Mouse (Mus musculus) limb, embryonic 14.5 days (tissue): ENCODE measurements around the gene Pkdrej. TPM values are rescaled to one million over a fixed set of nuclear protein-coding genes. Genes with fewer than 3 reads are reported as not detected.

Source experiments
- ATAC-seq: fragments of 200-750 bp; cut with Nextera tagmentation; 2 replicates; pipeline ENCODE4 v1.8.0; 2017; ENCODE audit warnings: low read depth, moderate number of reproducible peaks, moderate TSS enrichment; ENCODE audit not compliant: low FRiP score
- DNase-seq: peaks from one replicate; pipeline ENCODE4 v3.0.0-alpha.2; 2015; ENCODE audit warnings: low spot score
- H3K27ac ChIP-seq: fragments of 300-500 bp; sonication (generic); replicated peaks from 2 replicates; pipeline ENCODE4 v1.5.1; 2014; ENCODE audit warnings: low read depth, mild to moderate bottlenecking, low read length, moderate library complexity, mixed read lengths
- H3K27me3 ChIP-seq: fragments of 300-500 bp; sonication (generic); 2 replicates; pipeline ENCODE4 v1.6.1; 2014; ENCODE audit warnings: low read length, mixed read lengths; ENCODE audit not compliant: control insufficient read depth, insufficient read depth
- H3K36me3 ChIP-seq: fragments of 300-500 bp; sonication (generic); 2 replicates; pipeline ENCODE4 v1.6.1; 2014; ENCODE audit warnings: mild to moderate bottlenecking, low read length, moderate library complexity, mixed read lengths; ENCODE audit not compliant: control insufficient read depth, insufficient read depth
- H3K4me1 ChIP-seq: fragments of 300-500 bp; sonication (generic); 2 replicates; pipeline ENCODE4 v1.6.1; 2014; ENCODE audit warnings: antibody characterized with exemption, low read length, mixed read lengths; ENCODE audit not compliant: control insufficient read depth, insufficient read depth
- H3K4me2 ChIP-seq: fragments of 300-500 bp; sonication (generic); replicated peaks from 2 replicates; pipeline ENCODE4 v1.6.1; 2014; ENCODE audit warnings: low read depth, mild to moderate bottlenecking, low read length, moderate library complexity; ENCODE audit not compliant: severe bottlenecking
- H3K4me3 ChIP-seq: fragments of 300-500 bp; sonication (generic); replicated peaks from 2 replicates; pipeline ENCODE4 v1.5.1; 2014; ENCODE audit warnings: low read length
- H3K9ac ChIP-seq: fragments of 300-500 bp; sonication (generic); 2 replicates; pipeline ENCODE4 v1.6.1; 2014; ENCODE audit warnings: mild to moderate bottlenecking, low read depth, low read length, moderate library complexity; ENCODE audit not compliant: severe bottlenecking
- H3K9me3 ChIP-seq: fragments of 300-500 bp; sonication (generic); 2 replicates; pipeline ENCODE4 v1.6.1; 2016; ENCODE audit warnings: low read length; ENCODE audit not compliant: control insufficient read depth
- POLR2A ChIP-seq: fragments of 200-500 bp; IDR thresholded peaks from 2 replicates; pipeline ENCODE4 v1.8.0; 2012; ENCODE audit warnings: inconsistent platforms, mild to moderate bottlenecking, moderate library complexity, borderline replicate concordance; ENCODE audit not compliant: insufficient read depth, insufficient read length; ENCODE audit errors: extremely low read depth
- WGBS: fragments of 180-500 bp; shearing (Covaris S2); extraction: QIAGEN DNeasy Blood & Tissue Kit; methylation state at CpG from one replicate; pipeline ENCODE4 v1.1.7; 2014; 5-methylcytosine and 5-hydroxymethylcytosine counted together
- polyA plus RNA-seq, 2 experiments: library from polyadenylated mRNA; depleted of rRNA in 1 of 2; stranded (reverse) in 1 of 2; unstranded in 1 of 2; fragments of >200 nt; fragmentation: Nextera tagmentation in 1 of 2; extraction: Ambion mirVana in 1 of 2; gene quantifications; 2 replicates each; pipeline versions ENCODE4 v1.2.1 to v1.2.3; 2012 to 2014

Pkdrej gene
- polyA plus RNA-seq, 2 experiments = 0.25 to 0.38 TPM

DNA sequence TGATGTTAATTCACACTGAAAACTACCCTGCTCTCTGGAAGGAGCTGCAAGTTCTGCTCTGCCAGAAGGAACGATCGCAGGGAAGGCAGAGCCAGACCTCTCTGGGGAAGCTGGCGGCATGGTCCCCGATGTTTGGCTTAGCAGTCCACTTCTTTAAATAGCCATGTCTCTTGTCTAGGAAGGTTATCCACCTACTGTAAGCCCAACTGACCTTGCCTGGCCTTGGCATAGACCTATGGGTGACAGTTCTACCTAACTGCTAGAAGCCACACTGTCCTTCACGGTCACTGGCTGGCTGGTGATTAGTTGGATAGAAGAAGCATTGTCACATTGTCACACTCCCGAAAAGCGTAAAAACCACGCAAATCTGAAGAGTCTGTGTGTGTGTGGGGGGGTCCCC, 22.9 kb downstream of the Pkdrej start:
- Histone ChIP-seq H3K4me3 (no peak overlapping the region), H3K27ac (no peak overlapping the region), H3K4me1 (no peaks in the 10 kb centered on the region), H3K9me3 (no peaks in the 10 kb centered on the region), H3K36me3 (no peaks in the 10 kb centered on the region), H3K4me2 (no peak overlapping the region), H3K9ac (no peak overlapping the region), H3K27me3 (no peaks in the 10 kb centered on the region)
- ATAC-seq = no peak
- TF ChIP-seq POLR2A = no peak
- WGBS = 89% methylated on average over 8 of the region's 8 CpGs
- DNase-seq = no peak

DNA sequence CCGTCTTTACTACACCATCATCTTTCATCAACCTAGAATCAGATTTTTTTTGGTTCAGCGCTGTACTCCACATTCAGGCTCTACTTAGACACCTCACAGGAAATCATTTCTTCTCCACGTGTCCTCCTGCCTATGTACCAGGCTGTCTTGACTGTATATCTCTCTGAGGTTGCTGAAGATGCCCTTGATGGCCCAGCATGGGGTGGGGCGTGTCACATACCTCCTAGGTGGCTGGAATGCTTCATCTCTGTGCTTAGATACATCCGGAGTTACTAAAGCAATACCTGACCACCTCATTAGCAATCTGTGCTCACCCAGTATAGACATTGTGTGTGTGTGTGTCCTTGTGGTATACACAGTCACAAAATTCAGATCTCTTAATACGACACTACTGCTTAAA, 26.0 kb downstream of the Pkdrej start:
- DNase-seq (no peak), ATAC-seq (no peak)
- no peak overlapping the region for H3K4me2 ChIP-seq
- H3K27me3 ChIP-seq = no peaks in the 10 kb centered on the region
- WGBS = 75% methylated on average over 6 of the region's 6 CpGs
- H3K36me3 ChIP-seq = no peaks in the 10 kb centered on the region
- no peak overlapping the region for H3K9ac ChIP-seq
- H3K4me3 ChIP-seq = no peak overlapping the region
- H3K4me1 ChIP-seq = no peaks in the 10 kb centered on the region
- no peaks in the 10 kb centered on the region for H3K9me3 ChIP-seq
- no peak for TF ChIP-seq POLR2A
- no peak overlapping the region for H3K27ac ChIP-seq

DNA sequence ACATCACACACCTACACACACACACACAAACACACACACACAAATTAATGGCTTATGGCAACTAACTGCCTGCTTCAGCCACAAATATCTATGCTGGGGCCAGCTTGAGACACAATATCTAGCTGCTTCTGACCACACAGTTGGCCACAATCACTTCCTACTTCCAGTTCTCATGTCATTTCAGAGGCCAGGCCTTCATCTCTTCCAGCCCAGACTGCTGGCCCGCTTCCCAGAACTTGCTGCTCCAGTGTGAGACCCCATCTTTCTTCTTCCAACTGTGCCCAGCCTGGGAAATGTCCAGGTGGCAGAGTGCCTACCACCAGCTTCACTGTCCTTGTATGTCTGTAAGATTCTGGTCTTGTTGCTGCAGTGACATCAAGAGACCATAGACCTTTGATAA, 28.7 kb downstream of the Pkdrej start:
- Histone ChIP-seq H3K4me3 (no peak overlapping the region), H3K27ac (no peak overlapping the region), H3K4me2 (no peak overlapping the region), H3K27me3 (no peaks in the 10 kb centered on the region), H3K4me1 (no peaks in the 10 kb centered on the region), H3K9ac (no peak overlapping the region), H3K36me3 (no peaks in the 10 kb centered on the region), H3K9me3 (no peaks in the 10 kb centered on the region)
- WGBS = 80% methylated on average over 1 of the region's 1 CpGs
- DNase-seq (no peak), ATAC-seq (no peak)
- no peak for TF ChIP-seq POLR2A

DNA sequence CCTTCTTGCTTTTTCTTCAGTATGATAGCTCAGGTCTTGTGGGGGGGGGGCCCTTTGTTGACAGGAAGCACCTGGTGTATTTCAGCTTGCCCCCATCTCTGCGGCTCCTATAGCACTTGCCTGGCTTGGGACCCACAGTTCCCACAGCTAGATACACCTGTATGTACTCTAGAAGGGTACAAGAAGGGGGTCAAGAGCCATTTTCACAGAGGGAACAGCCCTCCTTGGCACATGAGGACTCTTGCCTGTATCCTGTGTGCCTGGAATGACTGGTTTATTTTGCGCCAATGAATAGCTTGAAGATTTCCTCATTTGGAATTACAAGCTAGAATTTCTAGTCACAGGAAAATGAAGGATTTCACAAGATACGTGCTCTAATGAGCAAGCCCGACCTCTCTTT, 30.1 kb downstream of the Pkdrej start:
- no peak for TF ChIP-seq POLR2A
- 79% methylated on average over 4 of the region's 4 CpGs for WGBS
- Histone ChIP-seq H3K4me3 (no peak overlapping the region), H3K27ac (no peak overlapping the region), H3K27me3 (no peaks in the 10 kb centered on the region), H3K4me2 (no peak overlapping the region), H3K9ac (no peak overlapping the region), H3K9me3 (no peaks in the 10 kb centered on the region), H3K4me1 (no peaks in the 10 kb centered on the region), H3K36me3 (no peaks in the 10 kb centered on the region)
- no peak for ATAC-seq
- no peak for DNase-seq

DNA sequence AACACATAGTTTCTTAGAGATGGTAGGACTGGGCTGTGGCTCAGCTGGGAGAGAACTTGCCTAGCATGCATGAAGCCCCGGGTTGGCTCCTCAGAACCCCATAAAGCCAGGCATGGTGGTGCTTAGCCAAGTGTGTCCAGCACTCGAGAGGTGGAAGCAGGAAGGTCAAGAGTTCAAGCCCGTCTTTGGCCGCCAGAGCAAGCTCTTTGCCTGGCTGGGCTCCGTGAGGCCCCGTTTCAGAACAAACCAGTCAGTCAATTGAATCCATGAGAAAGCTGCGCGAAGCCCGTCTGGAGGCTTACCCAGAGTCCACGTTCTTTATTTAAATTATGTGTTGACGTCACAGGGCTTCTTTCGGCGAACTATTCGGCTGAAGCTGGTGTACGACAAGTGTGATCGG, 32.9 kb downstream of the Pkdrej start:
- Histone ChIP-seq H3K27ac (no peak overlapping the region), H3K9ac (no peak overlapping the region), H3K36me3 (no peaks in the 10 kb centered on the region), H3K4me2 (no peak overlapping the region), H3K4me3 (no peak overlapping the region), H3K27me3 (no peaks in the 10 kb centered on the region), H3K4me1 (no peaks in the 10 kb centered on the region), H3K9me3 (no peaks in the 10 kb centered on the region)
- ATAC-seq = no peak
- TF ChIP-seq POLR2A = no peak
- 77% methylated on average over 16 of the region's 16 CpGs for WGBS
- DNase-seq = no peak

DNA sequence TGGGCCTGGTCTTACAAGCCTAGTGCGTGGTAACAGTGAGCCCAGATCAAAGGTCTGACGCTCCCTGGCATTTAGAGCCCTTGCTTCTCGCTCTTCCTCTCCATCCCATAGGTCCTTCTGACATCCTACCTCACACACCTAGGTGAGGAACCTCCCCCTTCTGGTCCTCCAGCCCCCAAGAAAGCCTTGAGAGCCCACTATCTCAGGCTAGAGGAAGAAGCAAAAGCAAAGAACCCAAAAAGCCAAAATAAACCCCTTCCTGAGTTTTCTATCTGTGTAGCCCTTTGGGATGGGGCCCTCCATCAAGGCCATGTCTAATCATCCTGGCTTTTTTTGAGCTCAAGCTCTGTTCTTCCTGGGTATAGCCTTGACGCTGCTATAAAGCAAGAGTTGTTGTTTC, 33.5 kb downstream of the Pkdrej start:
- DNase-seq (no peak), ATAC-seq (no peak)
- no peaks in the 10 kb centered on the region for H3K4me1 ChIP-seq
- H3K4me2 ChIP-seq = no peak overlapping the region
- no peaks in the 10 kb centered on the region for H3K36me3 ChIP-seq
- H3K9me3 ChIP-seq = no peaks in the 10 kb centered on the region
- TF ChIP-seq POLR2A = no peak
- WGBS = 83% methylated on average over 4 of the region's 4 CpGs
- H3K27me3 ChIP-seq = no peaks in the 10 kb centered on the region
- no peak overlapping the region for H3K27ac ChIP-seq
- no peak overlapping the region for H3K4me3 ChIP-seq
- no peak overlapping the region for H3K9ac ChIP-seq
